Mouse (Mus musculus): ENCODE measurements around the gene Bmp4. TPM values are rescaled to one million over a fixed set of nuclear protein-coding genes. Genes with fewer than 3 reads are reported as not detected.

Gene Bmp4
- polyA plus RNA-seq, 1 experiment from 2014 or later, result 14.0 TPM

- Histone ChIP-seq H3K27me3 (ENCODE audit: control insufficient read depth, insufficient read depth, low read length) (no peaks in the 10 kb centered on the region), H3K27ac (ENCODE audit: low read length) (no peak overlapping the region), H3K4me2 (ENCODE audit: low read depth, low read length) (no peak overlapping the region), H3K36me3 (ENCODE audit: control insufficient read depth, insufficient read depth) (no peaks in the 10 kb centered on the region), H3K4me3 (ENCODE audit: low read length) (no peak overlapping the region), H3K4me1 (ENCODE audit: control insufficient read depth, insufficient read depth, low read length) (no peaks in the 10 kb centered on the region), H3K9ac (ENCODE audit: low read length) (no peak overlapping the region), H3K9me3 (replicated peaks; ENCODE audit: control insufficient read depth, low read length) (peaks cover 4% of the 10 kb centered on the region)
- 53% methylated on average over 4 of the region's 4 CpGs for WGBS
- no peak for ATAC-seq (replicated peaks; ENCODE audit: extremely low read depth, insufficient read depth, low FRiP score)
These were observed 20.2 kb upstream of the Bmp4 start for GRCm38 (mm10) chr14:46410557-46411120.

GRCm38 (mm10) chr14:46409016-46409415, 18.5 kb upstream of the Bmp4 start:
- Histone ChIP-seq H3K4me2 (ENCODE audit: low read depth, low read length) (no peak overlapping the region), H3K9me3 (replicated peaks; ENCODE audit: control insufficient read depth, low read length) (no peaks in the 10 kb centered on the region), H3K27ac (ENCODE audit: low read length) (no peak overlapping the region), H3K36me3 (ENCODE audit: control insufficient read depth, insufficient read depth) (no peaks in the 10 kb centered on the region), H3K9ac (ENCODE audit: low read length) (no peak overlapping the region), H3K4me1 (ENCODE audit: control insufficient read depth, insufficient read depth, low read length) (no peaks in the 10 kb centered on the region), H3K4me3 (ENCODE audit: low read length) (no peak overlapping the region), H3K27me3 (ENCODE audit: control insufficient read depth, insufficient read depth, low read length) (no peaks in the 10 kb centered on the region)
- no peak for ATAC-seq (replicated peaks; ENCODE audit: extremely low read depth, insufficient read depth, low FRiP score)
- WGBS, result 74% methylated on average over 10 of the region's 10 CpGs

GRCm38 (mm10) chr14:46408319-46408718, 17.9 kb upstream of the Bmp4 start:
- Histone ChIP-seq H3K9me3 (replicated peaks; ENCODE audit: control insufficient read depth, low read length) (no peaks in the 10 kb centered on the region), H3K4me1 (ENCODE audit: control insufficient read depth, insufficient read depth, low read length) (no peaks in the 10 kb centered on the region), H3K27me3 (ENCODE audit: control insufficient read depth, insufficient read depth, low read length) (no peaks in the 10 kb centered on the region), H3K36me3 (ENCODE audit: control insufficient read depth, insufficient read depth) (no peaks in the 10 kb centered on the region), H3K4me3 (ENCODE audit: low read length) (no peak overlapping the region), H3K27ac (ENCODE audit: low read length) (no peak overlapping the region), H3K9ac (ENCODE audit: low read length) (no peak overlapping the region), H3K4me2 (ENCODE audit: low read depth, low read length) (no peak overlapping the region)
- ATAC-seq (replicated peaks; ENCODE audit: extremely low read depth, insufficient read depth, low FRiP score), result no peak
- WGBS, result 83% methylated on average over 3 of the region's 3 CpGs

GRCm38 (mm10) chr14:46399925-46400324, 9.5 kb upstream of the Bmp4 start:
- ATAC-seq (replicated peaks; ENCODE audit: extremely low read depth, insufficient read depth, low FRiP score), result no peak
- Histone ChIP-seq H3K27me3 (ENCODE audit: control insufficient read depth, insufficient read depth, low read length) (peaks cover 19% of the 10 kb centered on the region), H3K4me3 (ENCODE audit: low read length) (no peak overlapping the region), H3K27ac (ENCODE audit: low read length) (no peak overlapping the region), H3K9me3 (replicated peaks; ENCODE audit: control insufficient read depth, low read length) (no peaks in the 10 kb centered on the region), H3K9ac (ENCODE audit: low read length) (no peak overlapping the region), H3K36me3 (ENCODE audit: control insufficient read depth, insufficient read depth) (no peaks in the 10 kb centered on the region), H3K4me2 (ENCODE audit: low read depth, low read length) (no peak overlapping the region), H3K4me1 (ENCODE audit: control insufficient read depth, insufficient read depth, low read length) (peaks cover 8% of the 10 kb centered on the region; the same call in 1 of the 2 replicates)
- 57% methylated on average over 2 of the region's 2 CpGs for WGBS

- Histone ChIP-seq H3K4me2 (ENCODE audit: low read depth, low read length) (peak overlapping the region; percentile 78), H3K27ac (ENCODE audit: low read length) (no peak overlapping the region), H3K9ac (ENCODE audit: low read length) (peak overlapping the region; percentile 64), H3K27me3 (ENCODE audit: control insufficient read depth, insufficient read depth, low read length) (peaks cover 19% of the 10 kb centered on the region), H3K36me3 (ENCODE audit: control insufficient read depth, insufficient read depth) (no peaks in the 10 kb centered on the region), H3K9me3 (replicated peaks; ENCODE audit: control insufficient read depth, low read length) (no peaks in the 10 kb centered on the region), H3K4me1 (ENCODE audit: control insufficient read depth, insufficient read depth, low read length) (peaks cover 8% of the 10 kb centered on the region; the same call in 1 of the 2 replicates), H3K4me3 (ENCODE audit: low read length) (peak overlapping the region; percentile 53)
- 5% methylated on average over 27 of the region's 27 CpGs for WGBS
- ATAC-seq (replicated peaks; ENCODE audit: extremely low read depth, insufficient read depth, low FRiP score), result no peak
These were observed 7.7 kb upstream of the Bmp4 start for GRCm38 (mm10) chr14:46398091-46398695.

DNA sequence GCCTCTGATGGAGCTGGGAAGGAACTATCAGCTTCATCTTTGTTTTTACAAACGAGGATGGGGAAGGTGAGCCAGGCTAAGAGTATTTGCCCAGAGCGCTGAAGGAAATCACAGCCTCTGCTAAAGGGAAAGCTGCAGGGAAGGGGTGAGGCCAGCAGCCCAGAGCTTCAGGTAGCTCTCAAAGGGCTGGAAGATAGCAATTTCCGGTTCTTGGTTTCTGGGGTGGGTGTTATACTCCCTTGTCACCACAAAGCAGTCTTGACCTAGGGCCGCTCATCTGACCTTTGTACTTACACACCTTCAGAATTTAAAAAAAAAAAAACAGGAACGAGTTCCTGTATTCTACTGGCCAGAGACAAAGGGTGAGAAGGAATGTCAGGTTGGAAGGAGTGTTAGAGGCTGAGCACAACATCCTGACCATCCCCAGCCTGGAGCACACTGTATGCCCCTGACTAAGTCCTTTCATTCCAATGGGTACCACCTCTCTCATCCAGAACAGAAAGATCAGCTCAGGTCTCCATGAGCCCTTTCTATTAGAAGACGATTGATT, 1.2 kb upstream of the Bmp4 start:
- Histone ChIP-seq H3K9me3 (replicated peaks; ENCODE audit: control insufficient read depth, low read length) (no peaks in the 10 kb centered on the region), H3K9ac (ENCODE audit: low read length) (no peak overlapping the region), H3K27me3 (ENCODE audit: control insufficient read depth, insufficient read depth, low read length) (peaks cover 26% of the 10 kb centered on the region), H3K4me1 (ENCODE audit: control insufficient read depth, insufficient read depth, low read length) (peaks cover 13% of the 10 kb centered on the region; the same call in 1 of the 2 replicates), H3K4me3 (ENCODE audit: low read length) (no peak overlapping the region), H3K27ac (ENCODE audit: low read length) (no peak overlapping the region), H3K4me2 (ENCODE audit: low read depth, low read length) (no peak overlapping the region), H3K36me3 (ENCODE audit: control insufficient read depth, insufficient read depth) (no peaks in the 10 kb centered on the region)
- WGBS, result 57% methylated on average over 6 of the region's 6 CpGs
- no peak for ATAC-seq (replicated peaks; ENCODE audit: extremely low read depth, insufficient read depth, low FRiP score)

GRCm38 (mm10) chr14:46389438-46390248, 826 bp downstream of the Bmp4 start:
- peak overlapping the region; percentile 59 for H3K4me3 ChIP-seq (ENCODE audit: low read length)
- no peak for ATAC-seq (replicated peaks; ENCODE audit: extremely low read depth, insufficient read depth, low FRiP score)
- no peaks in the 10 kb centered on the region for H3K9me3 ChIP-seq (replicated peaks; ENCODE audit: control insufficient read depth, low read length)
- H3K9ac ChIP-seq (ENCODE audit: low read length), result peak overlapping the region; percentile 44
- H3K4me2 ChIP-seq (ENCODE audit: low read depth, low read length), result peak overlapping the region; percentile 86
- H3K4me1 ChIP-seq (ENCODE audit: control insufficient read depth, insufficient read depth, low read length), result peaks cover 17% of the 10 kb centered on the region; the same call in 1 of the 2 replicates
- no peaks in the 10 kb centered on the region for H3K36me3 ChIP-seq (ENCODE audit: control insufficient read depth, insufficient read depth)
- no peak overlapping the region for H3K27ac ChIP-seq (ENCODE audit: low read length)
- WGBS, result 7% methylated on average over 24 of the region's 24 CpGs
- H3K27me3 ChIP-seq (ENCODE audit: control insufficient read depth, insufficient read depth, low read length), result peaks cover 26% of the 10 kb centered on the region

DNA sequence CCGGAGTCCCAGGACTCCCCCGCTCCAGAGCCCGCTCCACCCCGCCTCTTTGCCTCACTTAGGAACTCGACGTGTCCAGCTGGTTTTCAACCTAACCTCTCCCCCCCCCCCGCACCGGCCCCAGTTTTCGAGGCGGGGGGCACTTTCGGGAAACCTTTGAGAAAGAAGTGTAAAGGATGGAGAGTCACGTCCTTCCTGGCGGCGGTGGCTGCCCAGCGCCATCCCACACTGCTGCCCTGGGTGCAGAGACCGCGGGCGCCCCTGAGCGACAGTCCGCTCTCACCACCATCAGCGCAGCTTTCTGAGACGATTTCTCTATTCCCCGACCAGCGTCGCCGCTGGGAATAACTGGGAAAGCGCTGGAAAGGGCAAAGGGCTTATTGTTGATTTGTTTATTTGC, 1.8 kb downstream of the Bmp4 start:
- H3K9ac ChIP-seq (ENCODE audit: low read length), result peak overlapping the region; percentile 69
- H3K36me3 ChIP-seq (ENCODE audit: control insufficient read depth, insufficient read depth), result no peaks in the 10 kb centered on the region
- peak overlapping the region; percentile 59 for H3K4me3 ChIP-seq (ENCODE audit: low read length)
- peaks cover 17% of the 10 kb centered on the region; the same call in 1 of the 2 replicates for H3K4me1 ChIP-seq (ENCODE audit: control insufficient read depth, insufficient read depth, low read length)
- WGBS, result 1% methylated on average over 27 of the region's 27 CpGs
- ATAC-seq (replicated peaks; ENCODE audit: extremely low read depth, insufficient read depth, low FRiP score), result no peak
- peak overlapping the region; percentile 80 for H3K27ac ChIP-seq (ENCODE audit: low read length)
- peaks cover 26% of the 10 kb centered on the region for H3K27me3 ChIP-seq (ENCODE audit: control insufficient read depth, insufficient read depth, low read length)
- H3K4me2 ChIP-seq (ENCODE audit: low read depth, low read length), result peak overlapping the region; percentile 86
- no peaks in the 10 kb centered on the region for H3K9me3 ChIP-seq (replicated peaks; ENCODE audit: control insufficient read depth, low read length)
